Mouse (Mus musculus) liver, adult 2 months (tissue): ENCODE measurements at regions not wholly inside any gene's neighbourhood (a gene's known extent, or its start where the extent isn't known, plus 50 kb on each side); places are given as distances from the start of the nearest gene placed in this dataset.

Source experiments
- DNase-seq: peaks from one replicate; pipeline ENCODE4 v3.0.0-alpha.2; 2011; ENCODE audit warnings: low read depth, low spot score; ENCODE audit errors: extremely low read depth
- H3K27ac ChIP-seq: fragments of 200-500 bp; replicated peaks from 2 replicates; pipeline ENCODE4 v1.5.1; 2012; ENCODE audit warnings: low read depth, mild to moderate bottlenecking, control low read depth, inconsistent platforms, low read length; ENCODE audit not compliant: insufficient read depth
- H3K27me3 ChIP-seq: fragments of 200-500 bp; 2 replicates; pipeline ENCODE4 v1.6.1; 2012; ENCODE audit warnings: mild to moderate bottlenecking, moderate library complexity, low read length, inconsistent platforms; ENCODE audit not compliant: control insufficient read depth, insufficient read depth
- H3K36me3 ChIP-seq: fragments of 200-500 bp; 2 replicates; pipeline ENCODE4 v1.6.1; 2012; ENCODE audit warnings: low read length, inconsistent platforms; ENCODE audit not compliant: control insufficient read depth, insufficient read depth
- H3K4me1 ChIP-seq: fragments of 200-500 bp; 2 replicates; pipeline ENCODE4 v1.6.1; 2011; ENCODE audit warnings: low read length; ENCODE audit not compliant: control insufficient read depth, insufficient read depth
- H3K4me3 ChIP-seq: fragments of 200-500 bp; 2 replicates; pipeline ENCODE4 v1.5.1; 2011; ENCODE audit warnings: low read depth, mild to moderate bottlenecking, control low read depth, low read length, moderate library complexity; ENCODE audit not compliant: insufficient read depth
- H3K79me2 ChIP-seq: fragments of 200-500 bp; 2 replicates; pipeline ENCODE4 v1.6.1; 2012; ENCODE audit warnings: inconsistent platforms, mild to moderate bottlenecking, low read length, moderate library complexity; ENCODE audit not compliant: control insufficient read depth, insufficient read depth
- H3K9ac ChIP-seq: fragments of 200-500 bp; 2 replicates; pipeline ENCODE4 v1.6.1; 2012; ENCODE audit warnings: low read depth, mild to moderate bottlenecking, control low read depth, inconsistent platforms, low read length
- CTCF ChIP-seq: fragments of 200-500 bp; IDR thresholded peaks from 2 replicates; pipeline ENCODE4 v1.5.1; 2011; ENCODE audit warnings: low read depth, low read length, control low read depth
- POLR2A ChIP-seq: fragments of 200-500 bp; IDR thresholded peaks from 2 replicates; pipeline ENCODE4 v1.6.1; 2011; ENCODE audit warnings: low read length, control low read depth; ENCODE audit not compliant: insufficient read depth; ENCODE audit errors: extremely low read depth
- WGBS: fragments of 180-500 bp; shearing (Covaris S2); methylation state at CpG from one replicate; pipeline ENCODE4 v1.1.7; 2018; 5-methylcytosine and 5-hydroxymethylcytosine counted together

DNA sequence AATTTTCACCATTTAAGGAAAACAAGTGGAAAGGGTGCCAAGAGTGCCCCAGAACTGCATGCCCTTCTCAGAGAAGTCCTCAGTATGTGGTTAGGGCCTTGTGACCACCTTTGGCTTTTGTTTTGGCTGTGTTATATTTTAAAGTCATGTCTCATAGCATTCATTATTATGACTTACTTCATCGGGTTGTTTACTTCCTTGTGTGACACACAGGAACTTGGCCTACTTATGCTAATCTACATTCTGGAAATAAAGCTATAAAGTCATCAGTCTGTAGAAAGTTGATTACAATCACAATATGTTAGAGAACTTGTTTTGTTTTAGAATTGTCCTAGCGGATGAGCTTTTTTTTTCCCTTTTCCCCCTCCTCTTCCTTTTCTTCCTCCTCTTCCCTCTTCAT is 236.3 kb downstream of the Mef2c start:
- 50% methylated on average over 2 of the region's 2 CpGs for WGBS

DNA sequence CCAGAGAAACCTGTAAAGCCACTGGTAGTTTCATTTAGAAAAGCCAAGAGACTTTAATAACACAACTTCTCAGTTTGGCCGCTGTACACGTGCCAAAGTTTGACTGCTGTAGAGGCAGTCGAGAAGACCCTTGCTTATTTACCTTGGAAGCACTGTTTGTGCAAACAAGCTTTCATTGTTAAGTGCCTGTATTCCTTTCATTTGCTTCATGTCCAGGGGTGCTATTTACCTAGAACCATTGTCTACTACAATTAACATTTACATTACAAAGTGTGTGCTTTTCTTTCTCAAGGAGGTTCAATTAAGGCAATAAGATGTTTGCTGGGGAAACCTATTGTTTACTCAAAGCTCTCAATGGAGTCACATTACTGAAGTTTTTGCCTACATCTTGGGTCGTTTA is 236.9 kb downstream of the Mef2c start:
- Histone ChIP-seq H3K9ac (no peak overlapping the region), H3K36me3 (no peaks in the 10 kb centered on the region), H3K4me1 (no peaks in the 10 kb centered on the region; the same call in 1 of the 2 replicates), H3K27ac (no peak overlapping the region), H3K4me3 (no peak overlapping the region), H3K27me3 (peaks cover 21% of the 10 kb centered on the region; the same call in 1 of the 2 replicates), H3K79me2 (no peaks in the 10 kb centered on the region)
- TF ChIP-seq CTCF (no peak), POLR2A (no peak)
- WGBS = 24% methylated on average over 4 of the region's 4 CpGs
- DNase-seq = no peak

More for the DNA sequence above, 236.3 kb downstream of the Mef2c start:
- no peaks in the 10 kb centered on the region for H3K79me2 ChIP-seq
- H3K36me3 ChIP-seq = no peaks in the 10 kb centered on the region
- no peaks in the 10 kb centered on the region; the same call in 1 of the 2 replicates for H3K4me1 ChIP-seq
- no peak overlapping the region for H3K27ac ChIP-seq
- TF ChIP-seq CTCF (no peak), POLR2A (no peak)
- H3K4me3 ChIP-seq = no peak overlapping the region
- DNase-seq = no peak
- H3K9ac ChIP-seq = no peak overlapping the region
- H3K27me3 ChIP-seq = peaks cover 19% of the 10 kb centered on the region; the same call in 1 of the 2 replicates

DNA sequence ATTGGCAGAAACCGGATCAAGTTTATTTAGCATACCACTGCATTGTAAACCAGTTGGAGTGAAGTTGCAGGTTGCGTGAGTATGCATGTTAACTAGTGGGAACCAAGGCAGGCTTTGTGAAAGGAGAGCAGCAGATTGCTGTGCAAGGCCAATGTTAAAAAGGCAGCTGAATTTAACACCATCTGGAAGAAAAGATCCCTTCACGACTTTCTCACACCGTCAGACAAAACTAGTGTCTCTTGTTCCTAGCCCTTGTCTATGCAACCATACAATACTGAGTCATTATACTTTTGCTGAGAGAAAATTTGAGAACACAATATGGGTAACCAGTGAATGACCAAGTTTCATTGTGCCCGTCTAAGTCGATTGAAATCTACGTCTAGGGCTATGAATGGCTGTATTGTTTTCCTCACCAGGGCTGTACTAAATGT is 237.8 kb downstream of the Mef2c start:
- H3K9ac ChIP-seq = no peak overlapping the region
- H3K79me2 ChIP-seq = no peaks in the 10 kb centered on the region
- TF ChIP-seq POLR2A (no peak), CTCF (no peak)
- no peaks in the 10 kb centered on the region for H3K36me3 ChIP-seq
- no peak for DNase-seq
- H3K4me1 ChIP-seq = no peaks in the 10 kb centered on the region; the same call in 1 of the 2 replicates
- 58% methylated on average over 7 of the region's 7 CpGs for WGBS
- H3K27me3 ChIP-seq = peaks cover 21% of the 10 kb centered on the region; the same call in 1 of the 2 replicates
- no peak overlapping the region for H3K4me3 ChIP-seq
- no peak overlapping the region for H3K27ac ChIP-seq

DNA sequence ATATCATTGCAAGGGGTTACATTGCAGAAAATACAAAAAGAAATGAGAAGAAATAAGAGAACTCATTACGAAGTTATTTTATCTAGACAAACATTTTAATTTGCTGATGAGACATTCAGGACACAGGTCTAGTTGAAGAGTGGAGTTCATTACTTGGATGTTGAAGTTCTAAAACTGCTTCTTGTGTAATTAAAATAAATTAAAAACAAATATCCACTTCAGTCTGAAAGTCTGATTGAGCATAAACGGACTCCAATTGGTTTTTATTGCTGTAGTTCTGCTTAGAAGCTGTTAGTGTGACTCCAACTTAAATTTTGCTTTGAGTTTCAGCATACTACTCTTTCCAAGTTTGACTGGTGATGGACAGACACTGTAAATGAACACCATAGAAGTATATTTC is 238.3 kb downstream of the Mef2c start:
- H3K79me2 ChIP-seq = no peaks in the 10 kb centered on the region
- peaks cover 21% of the 10 kb centered on the region; the same call in 1 of the 2 replicates for H3K27me3 ChIP-seq
- no peak overlapping the region for H3K27ac ChIP-seq
- H3K4me1 ChIP-seq = no peaks in the 10 kb centered on the region; the same call in 1 of the 2 replicates
- no peak overlapping the region for H3K9ac ChIP-seq
- no peak overlapping the region for H3K4me3 ChIP-seq
- WGBS = 75% methylated on average over 2 of the region's 2 CpGs
- no peaks in the 10 kb centered on the region for H3K36me3 ChIP-seq
- no peak for TF ChIP-seq CTCF
- TF ChIP-seq POLR2A = no peak
- no peak for DNase-seq

DNA sequence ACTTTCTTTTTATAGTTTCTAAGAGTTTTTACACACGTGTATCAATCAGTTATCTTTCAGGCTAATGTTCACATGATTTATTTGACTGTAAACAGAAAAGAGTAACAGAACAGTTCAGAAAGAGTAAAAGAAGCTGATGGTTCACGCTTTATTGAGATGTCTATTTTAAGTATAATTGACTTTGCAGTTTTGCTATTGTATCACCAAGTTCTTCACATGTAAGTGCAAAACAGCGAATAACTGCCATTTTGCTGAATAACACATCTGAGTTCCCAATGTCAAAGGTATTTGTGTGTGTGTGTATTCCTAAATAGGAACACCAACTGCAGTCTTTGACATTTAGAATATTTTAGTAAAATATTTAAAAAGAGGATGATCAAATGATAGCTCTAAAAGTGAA is 238.7 kb downstream of the Mef2c start:
- Histone ChIP-seq H3K79me2 (no peaks in the 10 kb centered on the region), H3K27me3 (peaks cover 18% of the 10 kb centered on the region; the same call in 1 of the 2 replicates), H3K4me3 (no peak overlapping the region), H3K36me3 (no peaks in the 10 kb centered on the region), H3K27ac (no peak overlapping the region), H3K4me1 (no peaks in the 10 kb centered on the region; the same call in 1 of the 2 replicates), H3K9ac (no peak overlapping the region)
- DNase-seq = no peak
- 70% methylated on average over 3 of the region's 3 CpGs for WGBS
- TF ChIP-seq CTCF = no peak
- no peak for TF ChIP-seq POLR2A

DNA sequence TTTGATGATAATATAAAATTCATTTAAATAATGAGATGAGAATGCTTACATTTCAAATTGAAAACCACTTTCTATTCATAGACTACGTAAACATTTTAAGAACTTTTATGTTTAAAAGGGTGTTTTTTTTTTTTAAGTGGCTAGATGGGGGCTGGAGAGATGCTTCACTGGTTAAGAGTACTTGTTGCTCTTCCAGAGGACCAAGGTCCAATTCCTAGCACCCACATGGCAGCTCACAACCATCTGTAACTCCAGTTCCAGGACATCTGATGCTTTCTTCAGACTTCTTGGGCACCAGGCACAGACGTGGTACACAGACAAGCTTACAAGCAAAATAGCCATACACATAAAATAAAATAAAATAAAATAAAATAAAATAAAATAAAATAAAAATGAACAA is 239.5 kb downstream of the Mef2c start:
- Histone ChIP-seq H3K27ac (no peak overlapping the region), H3K27me3 (peaks cover 15% of the 10 kb centered on the region; the same call in 1 of the 2 replicates), H3K36me3 (no peaks in the 10 kb centered on the region), H3K9ac (no peak overlapping the region), H3K79me2 (no peaks in the 10 kb centered on the region), H3K4me3 (no peak overlapping the region), H3K4me1 (no peaks in the 10 kb centered on the region; the same call in 1 of the 2 replicates)
- no peak for DNase-seq
- no peak for TF ChIP-seq CTCF
- no peak for TF ChIP-seq POLR2A
- WGBS = 81% methylated on average over 2 of the region's 2 CpGs
